Mouse (Mus musculus): ENCODE results near the gene Lrrc8d. TPM values are rescaled to one million over a fixed set of nuclear protein-coding genes. Genes with fewer than 3 reads are reported as not detected.

The Lrrc8d gene
- polyA plus RNA-seq, 1 experiment from 2014 or later = 11.6 TPM

- 31% methylated on average over 9 of the region's 9 CpGs for WGBS (ENCODE audit: insufficient replicate concordance)
- TF ChIP-seq CTCF (IDR thresholded peaks at IDR 0.05; ENCODE audit: low read depth) (no peak), EP300 (IDR thresholded peaks at IDR 0.05; ENCODE audit: low read depth) (no peak)
- Histone ChIP-seq H3K9ac (replicated peaks) (peak overlapping the region; percentile 94), H3K9me3 (ENCODE audit: low read length) (no peaks in the 10 kb centered on the region), H3K36me3 (replicated peaks; ENCODE audit: insufficient read depth, low read length) (no peaks in the 10 kb centered on the region; the same call in 1 of the 2 replicates), H3K4me1 (ENCODE audit: insufficient read depth) (peaks cover 34% of the 10 kb centered on the region), H3K4me2 (ENCODE audit: low read depth, low read length) (peak overlapping the region; percentile 96), H3K4me3 (ENCODE audit: low read depth, low read length) (peak overlapping the region; percentile 94), H3K27ac (ENCODE audit: low read depth) (peak overlapping the region; percentile 99), H3K27me3 (ENCODE audit: insufficient read depth, low read length) (no peaks in the 10 kb centered on the region)
- DNase-seq = no peak
- ATAC-seq = no peak
Measured at GRCm38 (mm10) chr5:105701326-105701725, 1.6 kb downstream of the Lrrc8d start.

- peak; percentile 79 for DNase-seq
- WGBS (ENCODE audit: insufficient replicate concordance) = 49% methylated on average over 8 of the region's 8 CpGs
- H3K9ac ChIP-seq (replicated peaks) = peak overlapping the region; percentile 94
Measured at GRCm38 (mm10) chr5:105701844-105702243, 2.1 kb downstream of the Lrrc8d start.

GRCm38 (mm10) chr5:105702580-105703285, 3.0 kb downstream of the Lrrc8d start:
- H3K27me3 ChIP-seq (ENCODE audit: insufficient read depth, low read length) = no peaks in the 10 kb centered on the region
- DNase-seq (peak; percentile 27), ATAC-seq (peak; percentile 20)
- peak overlapping the region; percentile 75 for H3K27ac ChIP-seq (ENCODE audit: low read depth)
- no peaks in the 10 kb centered on the region for H3K9me3 ChIP-seq (ENCODE audit: low read length)
- H3K36me3 ChIP-seq (replicated peaks; ENCODE audit: insufficient read depth, low read length) = no peaks in the 10 kb centered on the region; the same call in 1 of the 2 replicates
- no peak for TF ChIP-seq EP300 (IDR thresholded peaks at IDR 0.05; ENCODE audit: low read depth)
- TF ChIP-seq CTCF (IDR thresholded peaks at IDR 0.05; ENCODE audit: low read depth) = no peak
- no peak overlapping the region for H3K9ac ChIP-seq (replicated peaks)
- no peak overlapping the region for H3K4me3 ChIP-seq (ENCODE audit: low read depth, low read length)
- peaks cover 33% of the 10 kb centered on the region for H3K4me1 ChIP-seq (ENCODE audit: insufficient read depth)
- H3K4me2 ChIP-seq (ENCODE audit: low read depth, low read length) = peak overlapping the region; percentile 45
- WGBS (ENCODE audit: insufficient replicate concordance) = 48% methylated on average over 9 of the region's 9 CpGs

More at GRCm38 (mm10) chr5:105701844-105702243, 2.1 kb downstream of the Lrrc8d start:
- H3K4me2 ChIP-seq (ENCODE audit: low read depth, low read length) = peak overlapping the region; percentile 96
- H3K4me1 ChIP-seq (ENCODE audit: insufficient read depth) = peaks cover 33% of the 10 kb centered on the region
- H3K36me3 ChIP-seq (replicated peaks; ENCODE audit: insufficient read depth, low read length) = no peaks in the 10 kb centered on the region; the same call in 1 of the 2 replicates
- peak; percentile 24 for ATAC-seq
- no peaks in the 10 kb centered on the region for H3K27me3 ChIP-seq (ENCODE audit: insufficient read depth, low read length)
- H3K9me3 ChIP-seq (ENCODE audit: low read length) = no peaks in the 10 kb centered on the region
- peak overlapping the region; percentile 99 for H3K27ac ChIP-seq (ENCODE audit: low read depth)
- TF ChIP-seq EP300 (IDR thresholded peaks at IDR 0.05; ENCODE audit: low read depth) (peak; percentile 66; the same call in 1 of the 2 replicates), CTCF (IDR thresholded peaks at IDR 0.05; ENCODE audit: low read depth) (no peak)
- H3K4me3 ChIP-seq (ENCODE audit: low read depth, low read length) = peak overlapping the region; percentile 94

- H3K9me3 ChIP-seq (ENCODE audit: low read length) = no peaks in the 10 kb centered on the region
- no peaks in the 10 kb centered on the region; the same call in 1 of the 2 replicates for H3K36me3 ChIP-seq (replicated peaks; ENCODE audit: insufficient read depth, low read length)
- H3K4me2 ChIP-seq (ENCODE audit: low read depth, low read length) = peak overlapping the region; percentile 45
- DNase-seq (no peak), ATAC-seq (no peak)
- WGBS (ENCODE audit: insufficient replicate concordance) = 69% methylated on average over 11 of the region's 11 CpGs
- H3K4me1 ChIP-seq (ENCODE audit: insufficient read depth) = peaks cover 33% of the 10 kb centered on the region
- H3K4me3 ChIP-seq (ENCODE audit: low read depth, low read length) = no peak overlapping the region
- no peak for TF ChIP-seq EP300 (IDR thresholded peaks at IDR 0.05; ENCODE audit: low read depth)
- no peak for TF ChIP-seq CTCF (IDR thresholded peaks at IDR 0.05; ENCODE audit: low read depth)
- H3K9ac ChIP-seq (replicated peaks) = no peak overlapping the region
- peak overlapping the region; percentile 75 for H3K27ac ChIP-seq (ENCODE audit: low read depth)
- no peaks in the 10 kb centered on the region for H3K27me3 ChIP-seq (ENCODE audit: insufficient read depth, low read length)
Measured at GRCm38 (mm10) chr5:105703286-105703655, 3.5 kb downstream of the Lrrc8d start.

GRCm38 (mm10) chr5:105704573-105704972, 4.8 kb downstream of the Lrrc8d start:
- peaks cover 21% of the 10 kb centered on the region for H3K4me1 ChIP-seq (ENCODE audit: insufficient read depth)
- 64% methylated on average over 9 of the region's 9 CpGs for WGBS (ENCODE audit: insufficient replicate concordance)
- H3K9me3 ChIP-seq (ENCODE audit: low read length) = no peaks in the 10 kb centered on the region
- TF ChIP-seq EP300 (IDR thresholded peaks at IDR 0.05; ENCODE audit: low read depth) (no peak), CTCF (IDR thresholded peaks at IDR 0.05; ENCODE audit: low read depth) (no peak)
- ATAC-seq (no peak), DNase-seq (no peak)
- peak overlapping the region; percentile 29; the same call in 1 of the 2 replicates for H3K27ac ChIP-seq (ENCODE audit: low read depth)
- H3K4me2 ChIP-seq (ENCODE audit: low read depth, low read length) = no peak overlapping the region
- H3K27me3 ChIP-seq (ENCODE audit: insufficient read depth, low read length) = no peaks in the 10 kb centered on the region
- H3K4me3 ChIP-seq (ENCODE audit: low read depth, low read length) = no peak overlapping the region
- no peak overlapping the region for H3K9ac ChIP-seq (replicated peaks)
- H3K36me3 ChIP-seq (replicated peaks; ENCODE audit: insufficient read depth, low read length) = no peaks in the 10 kb centered on the region; the same call in 1 of the 2 replicates

- Histone ChIP-seq H3K27me3 (ENCODE audit: insufficient read depth, low read length) (no peaks in the 10 kb centered on the region), H3K9ac (replicated peaks) (no peak overlapping the region), H3K4me3 (ENCODE audit: low read depth, low read length) (no peak overlapping the region), H3K9me3 (ENCODE audit: low read length) (no peaks in the 10 kb centered on the region), H3K4me1 (ENCODE audit: insufficient read depth) (peaks cover 28% of the 10 kb centered on the region), H3K27ac (ENCODE audit: low read depth) (no peak overlapping the region; the same call in 1 of the 2 replicates), H3K4me2 (ENCODE audit: low read depth, low read length) (no peak overlapping the region), H3K36me3 (replicated peaks; ENCODE audit: insufficient read depth, low read length) (no peaks in the 10 kb centered on the region; the same call in 1 of the 2 replicates)
- no peak for DNase-seq
- ATAC-seq = no peak
- WGBS (ENCODE audit: insufficient replicate concordance) = 49% methylated on average over 11 of the region's 11 CpGs
- TF ChIP-seq CTCF (IDR thresholded peaks at IDR 0.05; ENCODE audit: low read depth) (no peak), EP300 (IDR thresholded peaks at IDR 0.05; ENCODE audit: low read depth) (no peak)
Measured at GRCm38 (mm10) chr5:105706635-105707034, 6.9 kb downstream of the Lrrc8d start.

Data from liver, postnatal 0 days (tissue).